Comparison of ENCODE assay signal across 7 mouse cellular contexts in the genomic region with DNA sequence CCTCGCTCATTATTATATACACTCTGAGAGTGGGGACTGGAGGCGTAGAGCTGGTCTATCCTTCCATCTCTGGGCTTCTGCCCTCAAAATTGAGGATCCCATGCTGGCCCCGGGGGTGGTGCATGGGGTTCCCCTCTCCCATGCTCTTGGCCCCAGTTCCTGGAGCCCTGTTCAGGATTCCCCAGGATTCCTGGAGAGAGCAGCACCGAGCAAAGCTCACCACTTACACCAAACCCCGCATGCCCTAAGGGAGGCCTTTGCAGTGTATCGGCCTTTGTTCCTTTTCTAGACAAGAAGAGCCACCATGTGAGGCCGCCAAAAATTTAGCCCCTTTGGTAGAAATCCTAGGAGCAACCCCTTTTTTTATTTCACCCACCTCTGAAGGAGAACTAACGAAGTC. TPM values are rescaled to one million over a fixed set of nuclear protein-coding genes. Genes with fewer than 3 reads are reported as not detected.
A peak's percentile ranks its signal among the peaks of the same experiment; 100 is the strongest.
DNase-seq lines count a peak whose midpoint lies in the region; ATAC-seq lines count a peak whose summit lies in the region.

No protein-coding gene starts in this region.

- 15% methylated on average over 8 of the region's 8 CpGs for WGBS in forebrain, embryonic 13.5 days
- 22% methylated on average over 8 of the region's 8 CpGs for WGBS in midbrain, embryonic 10.5 days

- H3K4me3 ChIP-seq in forebrain, embryonic 13.5 days = peak overlapping the region; percentile 92; the same call in 1 of the 2 replicates
- peak overlapping the region; percentile 94 for H3K4me3 ChIP-seq in midbrain, embryonic 10.5 days

- DNase-seq in left cerebral cortex, adult 18-20 months (ENCODE audit: low spot score in 2 of 2) = peak; percentile 21 to 29
- DNase-seq in left cerebral cortex, adult 8-10 months (ENCODE audit: low spot score in 2 of 2) = no peak
- DNase-seq in cerebellum, postnatal 14 days = peak; percentile 31 to 41
- DNase-seq in midbrain, embryonic 10.5 days (ENCODE audit: low spot score) = peak; percentile 46
- no peak for DNase-seq in adrenal gland, adult (ENCODE audit: inconsistent age in 2 of 2, low spot score in 1 of 2)
- no peak for DNase-seq in MN1 (ENCODE audit: low spot score)

- peak overlapping the region; percentile 97 for H3K9ac ChIP-seq in forebrain, embryonic 13.5 days

- peak overlapping the region; percentile 95 for H3K27ac ChIP-seq in forebrain, embryonic 13.5 days
- peak overlapping the region; percentile 97 for H3K27ac ChIP-seq in midbrain, embryonic 10.5 days (replicated peaks)

- H3K36me3 ChIP-seq in forebrain, embryonic 13.5 days (ENCODE audit: poor library complexity, severe bottlenecking) = no peaks in the 10 kb centered on the region
- no peaks in the 10 kb centered on the region for H3K36me3 ChIP-seq in midbrain, embryonic 10.5 days

- peaks cover 61% of the 10 kb centered on the region for H3K4me1 ChIP-seq in forebrain, embryonic 13.5 days
- H3K4me1 ChIP-seq in midbrain, embryonic 10.5 days = peaks cover 63% of the 10 kb centered on the region

- H3K9me3 ChIP-seq in forebrain, embryonic 13.5 days (replicated peaks) = no peaks in the 10 kb centered on the region
- no peaks in the 10 kb centered on the region for H3K9me3 ChIP-seq in midbrain, embryonic 10.5 days (replicated peaks)

- 0 out of 2 replicates have a peak, but pooled peaks have one; percentile 11 for ATAC-seq in forebrain, embryonic 13.5 days

- H3K27me3 ChIP-seq in forebrain, embryonic 13.5 days = no peaks in the 10 kb centered on the region
- peaks cover 30% of the 10 kb centered on the region for H3K27me3 ChIP-seq in midbrain, embryonic 10.5 days (ENCODE audit: low read depth, poor library complexity, severe bottlenecking)

- H3K4me2 ChIP-seq in forebrain, embryonic 13.5 days = peak overlapping the region; percentile 75

RNA-seq across cellular contexts. Expression of a gene that starts 36.3 kb away (rescaled TPM):
- 100 to 1,000 TPM; 103 to 107 TPM for total RNA-seq in left cerebral cortex, adult 18-20 months (2021)
- total RNA-seq in left cerebral cortex, adult 8-10 months (2022) = 100 to 1,000 TPM in 3 of 4 experiments, 10 to 100 TPM in 1; 96.9 to 118 (median 107) TPM
- 9.3 and 10.6 TPM in 2 replicates for polyA plus RNA-seq in forebrain, embryonic 13.5 days (2015; fragmentation: Nextera tagmentation; extraction: Ambion mirVana)
- 3.0 and 4.7 TPM in 2 replicates for polyA plus RNA-seq in midbrain, embryonic 10.5 days (2016; fragmentation: Nextera tagmentation; extraction: Ambion mirVana)

Comparison
In these comparisons a context has a peak if more than half of its experiments do, and no peak if none do; other contexts are left out.
1. DNase-seq: peak in left cerebral cortex, adult 18-20 months (2 of 2), cerebellum, postnatal 14 days (2 of 2) and midbrain, embryonic 10.5 days (single experiment); none in left cerebral cortex, adult 8-10 months (0 of 2), adrenal gland, adult (0 of 2) and MN1 (single experiment).